Comparison of ENCODE assay signal across 8 mouse cellular contexts in the genomic region with DNA sequence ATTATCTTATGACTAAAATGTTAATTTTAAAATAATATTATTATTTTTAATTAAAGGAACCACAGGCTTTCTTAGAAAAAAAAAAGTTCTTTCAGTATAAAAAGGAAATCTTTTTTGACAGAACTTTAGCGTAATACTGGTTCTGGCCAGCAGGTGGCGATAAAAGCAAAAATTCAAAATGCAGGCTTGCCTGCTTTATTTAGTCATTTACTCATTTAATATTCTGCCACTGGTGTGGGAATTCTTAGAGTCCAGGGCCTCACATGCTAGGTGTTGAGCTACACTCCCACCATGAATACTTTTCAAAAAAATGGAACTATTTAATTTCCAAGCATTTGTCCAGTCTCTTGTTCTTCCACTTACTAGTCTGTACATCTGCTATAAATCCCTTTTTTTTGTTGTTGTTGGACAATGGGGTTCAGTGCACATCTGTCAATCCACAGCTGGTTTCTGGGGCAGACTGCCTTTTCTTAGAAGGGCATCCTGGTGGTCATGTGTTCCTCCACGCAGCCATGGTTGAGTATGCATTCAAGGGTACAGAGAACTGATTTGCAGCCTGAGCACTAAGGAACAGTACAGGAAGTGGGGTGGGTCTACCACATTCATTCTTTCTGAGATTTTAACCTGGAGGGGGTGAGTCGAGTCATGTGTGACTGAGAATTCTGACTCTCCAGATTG. TPM values are rescaled to one million over a fixed set of nuclear protein-coding genes. Genes with fewer than 3 reads are reported as not detected.
DNase-seq lines count a peak whose midpoint lies in the region; ATAC-seq lines count a peak whose summit lies in the region.

No protein-coding gene starts in this region.

- H3K9me3 ChIP-seq in liver, embryonic 11.5 days (ENCODE audit: control insufficient read depth, low read length), result no peaks in the 10 kb centered on the region
- H3K9me3 ChIP-seq in hindbrain, embryonic 11.5 days (ENCODE audit: control insufficient read depth, low read length), result no peaks in the 10 kb centered on the region
- no peaks in the 10 kb centered on the region for H3K9me3 ChIP-seq in limb, embryonic 10.5 days (replicated peaks)

- WGBS in liver, embryonic 11.5 days, result 25% methylated on average over 4 of the region's 4 CpGs
- 33% methylated on average over 4 of the region's 4 CpGs for WGBS in hindbrain, embryonic 11.5 days
- 37% methylated on average over 4 of the region's 4 CpGs for WGBS in limb, embryonic 10.5 days

- H3K27me3 ChIP-seq in liver, embryonic 11.5 days (replicated peaks; ENCODE audit: control insufficient read depth, insufficient read depth, low read length), result peaks cover 11% of the 10 kb centered on the region; the same call in 1 of the 2 replicates
- H3K27me3 ChIP-seq in hindbrain, embryonic 11.5 days (ENCODE audit: control insufficient read depth, insufficient read depth, low read length), result peaks cover 4% of the 10 kb centered on the region; the same call in 1 of the 2 replicates
- H3K27me3 ChIP-seq in limb, embryonic 10.5 days (ENCODE audit: low read depth, poor library complexity, severe bottlenecking), result peaks cover 34% of the 10 kb centered on the region

- DNase-seq in liver (peak; percentile 67), ZHBTc4 (ENCODE audit: low read depth, low spot score) (peak; percentile 56)
- DNase-seq in liver, embryonic 11.5 days (ENCODE audit: low spot score), result no peak
- DNase-seq in embryo, embryonic 10 days (ENCODE audit: low spot score), result peak; percentile 41
- DNase-seq in hindbrain, embryonic 11.5 days (ENCODE audit: low spot score), result peak; percentile 83
- DNase-seq in limb, embryonic 10.5 days (ENCODE audit: low spot score), result peak; percentile 79
- peak; percentile 38 for DNase-seq in retina, postnatal 7 days (ENCODE audit: low read depth, low spot score)
- no peak for DNase-seq in yolk sac, embryonic 10.5 days (ENCODE audit: low spot score)

- H3K9ac ChIP-seq in liver, embryonic 11.5 days (ENCODE audit: low read depth, low read length), result no peak overlapping the region
- H3K9ac ChIP-seq in hindbrain, embryonic 11.5 days (ENCODE audit: low read depth, low read length), result no peak overlapping the region

- no peak for ATAC-seq in liver, embryonic 11.5 days (replicated peaks; ENCODE audit: low FRiP score)
- ATAC-seq in hindbrain, embryonic 11.5 days (ENCODE audit: low FRiP score), result no peak

- peaks cover 21% of the 10 kb centered on the region for H3K4me1 ChIP-seq in liver, embryonic 11.5 days (replicated peaks; ENCODE audit: control insufficient read depth, insufficient read depth, low read length)
- H3K4me1 ChIP-seq in hindbrain, embryonic 11.5 days (replicated peaks; ENCODE audit: control insufficient read depth, insufficient read depth, low read length), result no peaks in the 10 kb centered on the region
- H3K4me1 ChIP-seq in limb, embryonic 10.5 days, result no peaks in the 10 kb centered on the region

- no peak overlapping the region for H3K4me3 ChIP-seq in liver, embryonic 11.5 days (ENCODE audit: low read depth, low read length)
- H3K4me3 ChIP-seq in hindbrain, embryonic 11.5 days (ENCODE audit: low read depth, low read length), result no peak overlapping the region
- H3K4me3 ChIP-seq in limb, embryonic 10.5 days, result no peak overlapping the region

- H3K36me3 ChIP-seq in liver, embryonic 11.5 days (ENCODE audit: control insufficient read depth, insufficient read depth, low read length), result no peaks in the 10 kb centered on the region
- no peaks in the 10 kb centered on the region for H3K36me3 ChIP-seq in hindbrain, embryonic 11.5 days (ENCODE audit: control insufficient read depth, insufficient read depth, low read length)
- H3K36me3 ChIP-seq in limb, embryonic 10.5 days, result no peaks in the 10 kb centered on the region

- H3K27ac ChIP-seq in liver, embryonic 11.5 days (ENCODE audit: low read depth, low read length), result no peak overlapping the region
- no peak overlapping the region for H3K27ac ChIP-seq in hindbrain, embryonic 11.5 days (ENCODE audit: low read depth, low read length)
- no peak overlapping the region for H3K27ac ChIP-seq in limb, embryonic 10.5 days

- no peak overlapping the region for H3K4me2 ChIP-seq in liver, embryonic 11.5 days
- no peak overlapping the region for H3K4me2 ChIP-seq in hindbrain, embryonic 11.5 days (replicated peaks; ENCODE audit: low read depth, low read length)

RNA-seq across cellular contexts. Expression of gene Sec61a1, which starts 30.6 kb away (rescaled TPM):
- polyA plus RNA-seq in liver, embryonic 11.5 days (2014; fragmentation: Nextera tagmentation; extraction: Ambion mirVana), result 214 and 233 TPM in 2 replicates
- polyA plus RNA-seq in hindbrain, embryonic 11.5 days (2014; fragmentation: Nextera tagmentation; extraction: Ambion mirVana), result 139 and 164 TPM in 2 replicates
- polyA plus RNA-seq in limb, embryonic 10.5 days (2016; fragmentation: Nextera tagmentation; extraction: Ambion mirVana), result 231 and 238 TPM in 2 replicates

Comparison
In these comparisons a context has a peak if more than half of its experiments do, and no peak if none do; other contexts are left out.
1. DNase-seq: peak in liver (single experiment), ZHBTc4 (single experiment), embryo, embryonic 10 days (single experiment), hindbrain, embryonic 11.5 days (single experiment), limb, embryonic 10.5 days (single experiment) and retina, postnatal 7 days (single experiment); none in liver, embryonic 11.5 days (single experiment) and yolk sac, embryonic 10.5 days (single experiment).